Mouse (Mus musculus) layer of hippocampus, adult 2 months (tissue): ENCODE results near the gene Tmem262. TPM values are rescaled to one million over a fixed set of nuclear protein-coding genes. Genes with fewer than 3 reads are reported as not detected.

Experiments
- DNase-seq, 2 experiments: peaks; one replicate each; pipeline ENCODE4 v3.0.0; 2022; ENCODE audit warnings: low spot score in 2 of 2
- H3K27ac ChIP-seq: fragments of 200-600 bp; 2 replicates; pipeline ENCODE4 v1.8.1; 2022
- H3K4me3 ChIP-seq: fragments of 200-600 bp; 2 replicates; pipeline ENCODE4 v1.8.1; 2022; ENCODE audit warnings: mild to moderate bottlenecking
- CTCF ChIP-seq: fragments of 200-600 bp; conservative IDR thresholded peaks from 2 replicates; pipeline ENCODE4 v1.8.1; 2022; ENCODE audit warnings: antibody characterized with exemption, mild to moderate bottlenecking, moderate library complexity
- total RNA-seq, 2 experiments: library from RNA; stranded (reverse); gene quantifications; 2 replicates each; pipeline ENCODE4 v1.2.3; 2021

The Tmem262 gene
- total RNA-seq, 2 experiments from 2014 or later, result not detected

DNA sequence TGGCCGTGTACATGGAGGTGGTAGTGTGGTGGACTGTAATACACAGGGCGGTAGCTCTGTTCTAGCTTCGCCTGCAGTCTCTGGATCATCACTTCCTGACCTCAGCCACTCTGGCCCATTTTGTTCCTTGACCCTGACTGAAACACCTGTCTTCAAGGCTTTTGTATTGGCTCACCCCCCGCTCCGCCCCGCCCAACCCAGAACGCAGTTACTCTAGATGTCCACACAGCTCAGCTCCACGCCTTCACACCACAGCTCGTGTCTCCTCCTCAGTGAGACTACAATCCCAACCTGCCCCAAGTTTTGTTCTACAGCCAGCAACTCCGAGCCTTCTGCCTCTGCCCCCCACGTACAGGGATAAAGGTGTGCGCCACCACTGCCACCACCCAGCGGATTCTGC is 9.0 kb downstream of the Tmem262 start:
- TF ChIP-seq CTCF, result no peak

DNA sequence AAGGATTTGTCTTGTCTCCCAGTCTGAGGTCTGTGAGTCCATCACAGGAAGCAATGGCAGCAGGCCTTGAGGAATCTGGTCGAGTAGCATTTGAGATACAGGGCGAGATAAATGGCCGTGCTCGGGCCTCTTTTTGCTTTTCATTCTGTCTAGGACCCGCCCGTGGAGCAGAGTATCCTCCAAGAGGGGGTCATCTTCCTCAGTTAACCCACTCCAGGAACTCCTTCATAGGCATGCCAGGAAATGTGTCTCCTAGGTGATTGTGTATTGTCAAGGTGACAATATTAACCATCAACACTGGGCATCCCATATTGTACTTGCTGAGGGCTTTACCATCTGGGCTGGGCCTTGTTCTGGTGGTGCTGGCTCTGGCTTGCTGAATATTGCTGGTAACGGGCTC is 14.3 kb downstream of the Tmem262 start, which contains the start of gene AC131692.1:
TSS of gene AC131692.1 (plus strand) at position 301 of the 400 bp plus-strand sequence.
- no peak for TF ChIP-seq CTCF
- H3K4me3 ChIP-seq, result no peak within 1 kb of the TSS
- H3K27ac ChIP-seq, result no peak within 1 kb of the TSS
- DNase-seq, result no peak

More for the DNA sequence above, 9.0 kb downstream of the Tmem262 start:
- no peak for DNase-seq
- Histone ChIP-seq H3K27ac (no peak overlapping the region), H3K4me3 (no peak overlapping the region)

DNA sequence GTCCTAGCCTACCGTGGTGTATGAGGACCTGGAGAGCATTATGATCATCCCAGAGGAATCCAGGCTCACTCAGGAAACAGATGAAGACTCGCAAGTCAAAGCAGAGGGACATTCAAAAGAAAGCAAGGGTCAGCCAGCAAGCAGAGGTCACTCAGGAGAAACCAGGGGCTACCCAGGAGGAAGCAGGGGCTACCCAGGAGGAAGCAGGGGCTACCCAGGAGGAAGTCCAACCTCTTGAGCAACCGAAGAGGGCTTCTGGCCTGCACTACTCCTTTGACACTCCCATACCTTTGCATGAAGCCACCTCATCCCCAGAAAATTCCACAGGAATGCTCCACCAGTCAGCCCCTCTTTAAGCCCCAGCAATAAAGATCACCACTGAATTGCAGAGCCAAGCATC is 18.0 kb downstream of the Tmem262 start:
- H3K4me3 ChIP-seq, result no peak overlapping the region
- no peak for DNase-seq
- no peak overlapping the region for H3K27ac ChIP-seq
- TF ChIP-seq CTCF, result no peak

DNA sequence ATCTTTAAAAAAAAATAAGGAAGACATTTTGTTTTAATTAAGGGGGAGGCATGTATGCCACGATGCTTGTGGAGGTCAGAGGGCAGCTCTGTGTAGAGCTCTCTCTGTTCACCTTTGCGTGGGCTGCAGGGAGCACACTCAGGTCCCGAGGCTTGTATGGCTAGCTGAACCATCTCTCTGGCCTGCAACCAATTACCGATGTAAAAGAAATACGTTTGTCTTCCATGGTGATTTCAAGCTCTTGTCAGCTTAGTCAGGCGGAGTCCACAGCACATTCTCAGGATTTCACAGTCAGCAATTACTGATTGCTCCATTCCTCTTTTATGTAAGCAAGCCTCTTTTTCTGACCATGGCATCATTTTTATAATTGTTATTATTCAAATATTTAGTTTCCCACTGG is 21.4 kb downstream of the Tmem262 start:
- no peak for TF ChIP-seq CTCF
- H3K4me3 ChIP-seq, result no peak overlapping the region
- H3K27ac ChIP-seq, result no peak overlapping the region

DNA sequence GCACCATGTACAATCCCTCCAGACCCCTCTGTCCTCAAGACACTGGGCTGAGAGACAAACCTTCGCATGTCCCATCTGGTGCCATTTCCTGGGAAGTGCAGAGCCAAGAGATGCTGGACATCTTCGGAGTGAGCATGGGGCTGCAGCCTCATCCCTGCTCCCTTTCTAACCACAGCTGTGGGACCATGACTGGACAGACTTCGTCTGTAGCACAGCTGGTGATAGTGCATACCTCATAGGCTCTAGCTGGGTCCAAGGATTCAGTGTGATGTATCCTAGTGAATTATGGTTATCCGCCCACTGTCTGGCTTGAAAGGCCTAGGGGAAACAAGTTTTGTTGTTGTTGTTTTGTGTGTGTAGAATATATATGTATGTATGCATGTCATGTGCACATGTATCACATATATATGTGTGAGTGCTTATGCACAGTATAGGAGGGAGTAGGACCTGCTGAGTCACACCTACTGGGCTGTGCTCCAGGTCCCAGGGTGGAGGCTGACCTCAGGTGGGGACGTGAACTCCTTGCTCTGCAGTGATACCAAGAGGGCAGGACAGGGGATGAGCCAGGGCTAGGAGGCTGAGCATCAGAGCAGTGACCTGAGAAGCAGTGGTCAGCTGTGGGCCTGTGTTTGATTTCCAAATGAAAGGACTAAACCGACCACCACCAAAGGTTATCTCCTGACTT is 22.5 kb downstream of the Tmem262 start:
- no peak overlapping the region for H3K27ac ChIP-seq
- TF ChIP-seq CTCF, result no peak
- no peak overlapping the region for H3K4me3 ChIP-seq
- no peak for DNase-seq

More for the DNA sequence above, 21.4 kb downstream of the Tmem262 start:
- DNase-seq, result no peak

DNA sequence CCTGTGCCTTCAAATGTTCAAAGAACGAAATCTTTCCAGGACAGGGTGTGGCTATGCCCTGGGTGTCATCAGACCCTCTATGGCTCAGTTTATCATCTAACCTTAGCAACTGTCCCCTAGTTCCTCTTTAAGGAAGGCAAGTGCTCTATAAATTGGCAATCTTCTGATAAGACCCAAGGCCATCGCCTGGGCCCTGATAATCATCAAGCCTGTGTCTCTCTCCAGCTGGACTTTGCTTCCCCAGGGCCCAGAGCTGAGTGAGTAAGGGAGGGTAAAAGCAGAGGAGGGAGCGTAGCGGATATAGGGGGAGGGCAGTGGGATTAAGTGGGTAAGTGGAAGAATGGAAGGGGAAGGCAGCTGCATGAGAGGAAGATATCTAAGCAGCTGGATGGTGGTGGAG is 24.6 kb downstream of the Tmem262 start:
- H3K4me3 ChIP-seq, result no peak overlapping the region
- no peak overlapping the region for H3K27ac ChIP-seq
- no peak for TF ChIP-seq CTCF
- no peak for DNase-seq

DNA sequence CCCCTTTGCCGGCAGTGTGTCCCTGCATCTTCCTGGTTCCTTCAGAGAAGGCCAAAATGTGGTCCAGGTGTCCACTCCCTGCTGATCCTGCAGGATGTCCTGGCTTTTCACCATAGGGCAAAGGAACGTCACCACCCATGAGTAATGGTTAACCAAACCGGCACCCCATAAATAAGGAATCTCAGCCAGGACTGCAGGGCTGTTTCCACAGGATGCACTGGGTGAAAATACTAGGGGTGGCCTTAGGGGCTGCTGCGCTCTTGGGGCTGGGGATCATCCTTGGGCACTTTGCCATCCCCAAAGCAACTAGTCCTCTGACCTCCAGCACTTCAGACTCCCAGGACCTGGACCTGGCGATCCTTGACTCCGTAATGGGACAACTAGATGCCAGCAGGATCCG is 25.8 kb downstream of the Tmem262 start, which contains the start of gene Naaladl1:
TSS of gene Naaladl1 (plus strand) at position 197 of the 400 bp plus-strand sequence.
- DNase-seq, result no peak
- no peak within 1 kb of the TSS for H3K4me3 ChIP-seq
- H3K27ac ChIP-seq, result no peak within 1 kb of the TSS
- TF ChIP-seq CTCF, result no peak

DNA sequence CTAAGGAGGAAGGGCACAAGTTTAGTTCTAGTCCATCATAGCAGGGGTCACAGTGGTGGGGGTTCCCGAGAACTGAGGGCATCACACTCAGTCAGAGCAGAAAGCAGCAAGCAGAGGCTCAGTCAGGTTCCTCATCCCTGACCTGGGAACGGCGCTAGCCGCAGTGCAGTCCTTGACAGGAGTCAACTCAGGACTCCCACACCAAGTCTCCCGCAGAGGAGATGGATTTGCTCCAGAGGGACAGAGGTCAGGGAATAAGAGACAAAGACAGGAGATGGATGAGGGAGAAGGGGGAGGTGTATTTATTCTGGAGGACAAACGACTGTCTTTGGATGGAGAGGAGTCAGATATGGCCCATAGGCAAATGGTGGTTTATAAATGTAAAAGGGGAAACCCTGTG is 33.3 kb downstream of the Tmem262 start:
- no peak for TF ChIP-seq CTCF
- H3K4me3 ChIP-seq, result no peak overlapping the region

DNA sequence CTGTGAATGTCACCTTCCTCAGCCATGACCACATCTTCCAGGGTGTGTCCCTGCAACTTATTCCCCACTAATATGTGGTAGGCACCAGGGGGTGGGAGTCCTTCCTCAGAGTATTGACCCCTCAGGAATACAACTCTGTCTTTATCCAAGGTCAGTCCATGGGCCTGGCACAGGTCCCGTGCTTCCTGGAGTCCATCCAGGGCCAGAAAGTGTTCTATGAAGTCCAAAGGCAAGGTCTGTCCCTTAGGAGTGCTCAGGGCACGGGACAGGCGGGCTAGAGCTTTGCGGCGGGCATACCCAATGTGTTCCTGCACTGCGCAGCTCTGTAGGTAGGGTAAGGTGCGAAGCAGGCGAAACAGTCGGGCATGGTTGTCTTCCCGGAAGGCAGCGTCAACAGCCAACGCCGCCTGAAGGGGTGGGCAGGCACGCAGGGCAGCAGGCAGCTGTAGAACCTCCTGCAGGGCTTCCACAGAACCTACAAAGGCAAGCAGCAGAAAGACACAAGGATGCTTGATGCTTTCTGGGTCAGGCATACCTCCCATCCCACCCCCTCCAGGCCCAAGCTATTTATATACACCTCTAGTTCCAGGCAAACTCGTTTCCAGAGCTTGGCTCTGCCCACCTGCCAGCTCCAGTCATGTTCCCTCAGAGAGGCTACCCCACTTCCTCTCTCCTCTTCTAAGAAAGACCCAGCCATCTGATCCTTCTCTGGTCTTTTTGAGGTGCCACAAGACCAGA is 36.4 kb downstream of the Tmem262 start:
- TF ChIP-seq CTCF, result no peak
- no peak for DNase-seq
- no peak overlapping the region for H3K27ac ChIP-seq

More for the DNA sequence above, 33.3 kb downstream of the Tmem262 start:
- no peak overlapping the region for H3K27ac ChIP-seq
- DNase-seq, result no peak

DNA sequence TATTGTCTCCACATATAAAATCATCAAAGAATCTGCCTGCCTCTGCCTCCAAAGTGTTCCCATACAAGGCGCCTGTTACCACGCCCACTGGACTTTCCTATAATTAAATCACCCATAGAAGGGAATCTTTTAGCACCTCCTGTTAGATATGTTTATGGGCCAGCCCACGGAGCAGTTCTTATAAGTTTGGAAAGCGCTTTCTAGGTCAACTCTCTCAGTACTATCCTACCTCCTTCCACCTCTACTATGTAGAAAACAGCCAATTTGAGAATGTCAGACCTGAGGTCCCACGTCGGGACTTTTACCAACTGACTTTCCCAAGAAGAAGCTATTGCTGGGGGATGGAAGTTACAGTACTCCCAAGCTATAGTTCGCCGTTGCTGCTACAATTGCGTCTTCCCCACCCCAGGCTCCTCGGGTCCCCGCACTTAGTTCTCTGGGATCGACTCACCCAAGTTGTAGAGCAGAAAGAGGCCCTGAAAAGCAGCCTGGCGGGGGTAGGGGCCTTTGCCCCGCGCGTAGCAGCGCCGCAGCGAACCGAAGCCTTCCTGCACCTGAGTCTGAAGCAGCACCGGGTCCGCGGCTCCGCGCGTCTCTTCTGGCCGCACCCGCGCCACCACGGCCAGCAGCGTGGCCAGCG is 37.6 kb downstream of the Tmem262 start:
- H3K27ac ChIP-seq, result peak overlapping the region; percentile 95
- TF ChIP-seq CTCF, result no peak
- DNase-seq, result no peak
- peak overlapping the region; percentile 80 for H3K4me3 ChIP-seq

More for the DNA sequence above, 36.4 kb downstream of the Tmem262 start:
- no peak overlapping the region for H3K4me3 ChIP-seq

DNA sequence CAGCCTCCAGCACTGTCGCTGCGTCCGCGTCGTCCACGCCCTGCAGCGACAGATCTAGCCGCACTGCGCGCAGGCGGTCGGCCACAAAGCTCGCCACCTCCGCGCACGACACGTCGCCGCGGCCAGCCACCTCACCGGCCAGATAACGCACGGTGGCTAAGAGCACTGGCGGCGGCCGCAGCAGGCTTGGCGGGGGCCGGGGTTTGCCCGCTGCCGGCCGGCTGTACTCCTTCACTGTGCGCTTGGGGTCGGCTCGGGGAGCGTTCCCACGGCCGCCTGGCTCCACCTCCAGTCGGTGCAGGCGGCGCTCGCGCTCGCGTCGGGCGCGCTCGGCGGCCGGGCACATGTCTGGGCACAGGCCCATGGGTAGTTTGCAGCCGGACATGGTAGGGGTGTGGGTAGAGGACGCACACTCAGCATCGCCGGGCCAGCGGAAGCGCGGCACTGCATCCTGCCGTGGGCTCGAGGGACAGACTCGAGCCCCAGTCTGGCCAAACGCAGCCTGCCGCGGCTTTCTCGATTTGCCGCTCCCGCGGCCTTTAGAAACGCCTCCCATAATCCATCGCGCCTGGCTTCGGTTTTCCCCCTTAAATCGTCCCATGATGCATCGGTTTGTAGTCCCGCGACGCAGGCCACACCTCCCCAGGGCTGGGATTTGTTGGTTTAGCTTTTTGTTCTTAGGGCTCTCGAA is 38.3 kb downstream of the Tmem262 start, which contains the start of gene Sac3d1:
TSS of gene Sac3d1 (minus strand) at position 665 of the 691 bp plus-strand sequence.
- Histone ChIP-seq H3K27ac (peak within 1 kb of the TSS; percentile 95), H3K4me3 (peak within 1 kb of the TSS; percentile 80)
- TF ChIP-seq CTCF, result peak; percentile 38; the same call in 1 of the 2 replicates
- peak; percentile 91 to 92 for DNase-seq

DNA sequence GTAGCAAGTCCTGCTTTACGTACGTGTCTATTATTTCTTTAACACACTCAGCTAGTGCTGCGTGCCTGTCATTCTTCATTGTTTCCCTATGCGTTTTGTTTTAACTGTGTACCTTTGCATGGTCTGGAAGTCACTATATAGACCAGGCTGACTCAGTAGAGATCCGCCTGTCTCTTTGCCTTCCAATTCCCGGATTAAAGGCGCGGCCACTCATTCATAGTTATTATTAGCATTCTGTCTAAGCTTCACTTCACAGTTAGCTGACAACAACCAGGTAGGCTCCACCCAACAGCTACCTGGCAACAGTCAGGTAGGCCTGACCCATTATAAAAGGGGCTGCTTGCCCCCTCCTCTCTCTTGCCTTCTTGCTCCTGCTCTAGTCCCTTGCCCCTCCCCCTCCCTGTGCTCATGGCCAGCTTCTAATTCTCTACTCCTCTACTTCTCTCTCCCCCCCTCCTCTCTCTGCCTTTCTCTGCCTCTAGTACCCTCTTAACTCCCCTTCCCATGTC is 38.9 kb downstream of the Tmem262 start:
- H3K27ac ChIP-seq, result peak overlapping the region; percentile 95
- peak overlapping the region; percentile 80 for H3K4me3 ChIP-seq
- TF ChIP-seq CTCF, result no peak
- no peak for DNase-seq
